Mouse (Mus musculus) kidney, adult 2 months (tissue): ENCODE data around the gene Shc1. TPM values are rescaled to one million over a fixed set of nuclear protein-coding genes. Genes with fewer than 3 reads are reported as not detected.

Experiments used
- DNase-seq: peaks from one replicate; pipeline ENCODE4 v3.0.0; 2021
- H3K27ac ChIP-seq: fragments of 200-500 bp; 2 replicates; pipeline ENCODE4 v1.5.1; 2012; ENCODE audit warnings: low read depth, low read length, control low read depth, inconsistent platforms; ENCODE audit not compliant: insufficient read depth
- H3K27me3 ChIP-seq: fragments of 200-500 bp; replicated peaks from 2 replicates; pipeline ENCODE4 v1.6.1; 2012; ENCODE audit warnings: mild to moderate bottlenecking, moderate library complexity, low read length, inconsistent platforms; ENCODE audit not compliant: control insufficient read depth, insufficient read depth
- H3K36me3 ChIP-seq: fragments of 200-500 bp; 2 replicates; pipeline ENCODE4 v1.6.1; 2012; ENCODE audit warnings: mild to moderate bottlenecking, moderate library complexity, low read length, inconsistent platforms; ENCODE audit not compliant: control insufficient read depth, insufficient read depth
- H3K4me1 ChIP-seq: fragments of 200-500 bp; 2 replicates; pipeline ENCODE4 v1.6.1; 2011; ENCODE audit warnings: low read length; ENCODE audit not compliant: control insufficient read depth, insufficient read depth
- H3K4me3 ChIP-seq: fragments of 200-500 bp; 2 replicates; pipeline ENCODE4 v1.5.1; 2011; ENCODE audit warnings: mild to moderate bottlenecking, low read depth, low read length, control low read depth; ENCODE audit not compliant: insufficient read depth
- CTCF ChIP-seq: fragments of 200-500 bp; conservative IDR thresholded peaks from 2 replicates; pipeline ENCODE4 v1.5.1; 2011; ENCODE audit warnings: low read depth, mild to moderate bottlenecking, control low read depth, low read length, moderate library complexity, mixed read lengths; ENCODE audit not compliant: insufficient read depth, insufficient read length
- POLR2A ChIP-seq: fragments of 200-500 bp; IDR thresholded peaks from one replicate; pipeline ENCODE4 v1.6.1; 2011; ENCODE audit warnings: low read depth, low read length, control low read depth
- WGBS: fragments of 180-500 bp; shearing (Covaris S2); methylation state at CpG from one replicate; pipeline ENCODE4 v1.1.7; 2018; 5-methylcytosine and 5-hydroxymethylcytosine counted together
- polyA plus RNA-seq: library from polyadenylated mRNA; depleted of rRNA; stranded (reverse); fragments of >200 nt; gene quantifications from 2 replicates; pipeline ENCODE4 v1.2.3, GENCODE M21; 2012

Gene Shc1
- polyA plus RNA-seq, 1 experiment, result 53.2 TPM

DNA sequence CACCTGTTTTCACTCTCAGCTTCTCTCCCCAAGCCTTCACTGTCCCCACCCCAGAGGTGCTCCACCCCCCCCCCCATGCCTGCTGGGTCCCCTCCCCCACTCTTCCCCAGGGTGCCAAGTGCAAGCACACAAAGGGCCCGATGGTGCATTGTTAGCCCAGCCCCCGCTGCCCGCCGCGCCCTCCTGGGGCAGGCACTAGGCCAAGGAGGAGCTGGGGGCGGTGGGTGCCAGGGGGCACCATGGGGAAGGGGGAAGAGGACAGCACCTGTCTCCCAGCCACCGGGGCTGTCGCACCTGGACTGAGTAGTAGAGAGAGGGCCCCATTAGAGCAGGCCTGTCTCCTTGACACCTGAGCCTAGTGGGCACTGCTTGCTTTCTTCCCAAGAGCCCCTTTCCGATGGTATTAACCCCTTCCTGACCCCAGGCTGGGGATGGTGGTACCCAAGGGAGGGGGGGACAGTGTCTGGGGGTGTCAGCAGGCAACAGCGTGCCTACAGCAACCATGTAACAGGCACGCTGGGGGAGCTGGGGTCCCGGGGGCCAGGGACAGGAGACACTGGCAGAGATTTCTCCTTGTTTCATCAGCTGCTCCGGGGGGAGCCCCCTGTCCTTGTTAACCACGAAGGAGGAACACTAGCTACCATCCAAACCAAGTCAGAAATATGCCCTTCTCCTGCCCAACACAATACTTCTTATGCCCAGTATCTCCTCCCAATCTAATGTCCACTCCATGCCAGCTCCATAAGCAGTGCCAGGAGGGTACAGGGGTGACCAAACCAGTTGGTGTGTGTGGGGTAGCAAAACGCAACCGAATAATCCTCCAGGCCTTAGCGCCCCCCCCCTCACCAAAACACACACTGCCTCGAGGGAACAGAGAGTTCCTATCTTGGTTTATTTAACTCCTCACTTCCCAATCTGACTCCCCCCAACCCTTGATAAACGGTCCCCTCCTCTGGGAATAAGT lies 27.3 kb upstream of the Shc1 start:
- Histone ChIP-seq H3K4me3 (peak overlapping the region; percentile 83), H3K27ac (peak overlapping the region; percentile 78), H3K36me3 (no peaks in the 10 kb centered on the region), H3K4me1 (peaks cover 35% of the 10 kb centered on the region), H3K27me3 (no peaks in the 10 kb centered on the region)
- TF ChIP-seq CTCF (no peak), POLR2A (no peak)
- peak; percentile 47 for DNase-seq
- 13% methylated on average over 19 of the region's 19 CpGs for WGBS

DNA sequence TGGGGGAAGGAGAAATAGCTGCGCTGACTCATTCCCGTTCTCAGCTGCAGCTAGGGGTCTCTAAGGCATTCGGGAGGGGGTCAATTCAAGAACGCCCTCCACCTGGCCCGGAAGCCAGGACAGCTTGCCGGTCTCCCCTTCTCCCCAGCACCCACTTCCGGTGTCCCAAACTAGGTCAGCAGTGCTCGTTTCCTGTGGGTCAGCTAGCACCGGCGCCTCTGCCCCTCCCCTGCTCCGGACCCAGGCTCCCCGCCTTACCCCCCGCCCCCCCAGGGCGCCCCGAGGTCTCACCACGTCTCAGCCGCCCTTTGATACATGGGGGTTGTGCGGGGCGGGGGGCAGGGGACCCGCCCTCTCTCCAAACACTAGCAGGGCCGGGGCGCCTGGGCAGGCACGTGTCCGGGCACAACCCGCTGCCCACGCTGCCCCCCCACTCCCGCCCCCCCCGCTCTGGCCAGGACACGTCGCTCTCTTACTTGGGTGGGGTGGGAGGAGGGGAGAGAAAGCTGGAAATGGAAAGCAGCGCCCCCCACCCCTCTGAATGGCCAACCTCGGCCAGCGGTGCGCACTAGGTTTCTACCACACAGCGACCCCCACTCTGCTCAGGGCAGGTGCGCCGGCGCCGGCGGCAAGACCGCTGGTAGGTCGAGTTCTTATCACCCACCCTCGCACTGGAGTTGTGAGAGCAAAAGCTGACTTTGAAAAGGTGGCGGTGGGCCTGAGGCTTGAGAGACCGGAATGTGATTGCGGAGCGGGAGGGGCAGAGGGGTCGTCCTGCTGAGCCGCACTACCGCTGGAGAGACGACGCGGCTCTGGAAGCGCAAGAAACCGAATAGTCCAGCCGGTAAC lies 26.4 kb upstream of the Shc1 start:
- Histone ChIP-seq H3K36me3 (no peaks in the 10 kb centered on the region), H3K27ac (peak overlapping the region; percentile 97), H3K4me3 (peak overlapping the region; percentile 83), H3K27me3 (no peaks in the 10 kb centered on the region), H3K4me1 (peaks cover 39% of the 10 kb centered on the region)
- 1% methylated on average over 50 of the region's 56 CpGs for WGBS
- TF ChIP-seq POLR2A, result no peak
- no peak for TF ChIP-seq CTCF
- peak; percentile 86 for DNase-seq

DNA sequence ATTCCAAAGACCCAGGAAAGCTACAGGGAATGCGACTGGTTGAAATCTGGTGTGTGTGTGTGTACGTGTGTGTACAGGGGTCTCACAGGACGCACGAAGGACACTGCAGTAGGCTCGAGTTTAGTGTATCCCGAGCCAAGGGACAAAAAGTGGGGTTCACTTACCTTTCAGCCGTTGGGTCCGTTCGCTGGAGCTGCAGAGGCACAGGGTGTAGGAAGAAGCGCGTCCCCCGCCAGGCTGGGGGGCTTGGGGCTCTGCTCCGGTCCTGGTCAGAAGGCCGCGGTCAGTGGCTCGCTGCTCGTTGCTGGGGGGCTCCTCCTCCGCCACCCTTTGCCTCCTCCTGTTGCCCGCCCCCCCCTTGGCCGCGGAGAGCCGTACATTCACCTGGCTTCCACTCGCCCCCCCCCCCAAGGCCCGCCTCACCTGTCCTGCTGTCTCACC lies 25.4 kb upstream of the Shc1 start:
- peak; percentile 65 for DNase-seq
- Histone ChIP-seq H3K4me1 (peaks cover 36% of the 10 kb centered on the region), H3K27me3 (no peaks in the 10 kb centered on the region), H3K4me3 (peak overlapping the region; percentile 83), H3K36me3 (no peaks in the 10 kb centered on the region), H3K27ac (peak overlapping the region; percentile 92)
- TF ChIP-seq CTCF (no peak), POLR2A (no peak)
- under 1% methylated on average over 18 of the region's 24 CpGs for WGBS

DNA sequence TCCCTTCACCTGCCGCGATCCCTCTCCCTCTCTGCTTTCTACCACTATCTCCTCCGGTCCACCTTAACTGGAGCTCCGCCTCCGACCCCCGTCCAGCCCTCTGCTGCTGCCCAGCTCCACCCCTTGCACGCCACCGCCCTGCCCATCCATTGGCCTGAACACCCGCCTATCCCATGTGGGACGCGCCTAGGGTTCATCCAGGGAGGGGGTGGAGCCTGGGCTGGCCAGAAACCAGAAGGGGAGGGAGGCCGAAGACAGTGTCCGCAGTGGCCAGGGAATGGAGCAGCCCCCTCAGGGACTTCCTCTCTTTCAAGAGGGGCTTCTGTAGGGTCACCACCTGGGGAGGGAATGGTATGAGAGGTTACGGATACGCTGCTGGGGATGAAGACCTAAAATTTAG lies 24.6 kb upstream of the Shc1 start:
- peak overlapping the region; percentile 97 for H3K27ac ChIP-seq
- H3K4me1 ChIP-seq, result peaks cover 29% of the 10 kb centered on the region
- no peaks in the 10 kb centered on the region for H3K27me3 ChIP-seq
- peak; percentile 99 for DNase-seq
- TF ChIP-seq POLR2A (peak; percentile 64), CTCF (no peak)
- WGBS, result under 1% methylated on average over 15 of the region's 15 CpGs
- peak overlapping the region; percentile 70 for H3K4me3 ChIP-seq
- H3K36me3 ChIP-seq, result no peaks in the 10 kb centered on the region

DNA sequence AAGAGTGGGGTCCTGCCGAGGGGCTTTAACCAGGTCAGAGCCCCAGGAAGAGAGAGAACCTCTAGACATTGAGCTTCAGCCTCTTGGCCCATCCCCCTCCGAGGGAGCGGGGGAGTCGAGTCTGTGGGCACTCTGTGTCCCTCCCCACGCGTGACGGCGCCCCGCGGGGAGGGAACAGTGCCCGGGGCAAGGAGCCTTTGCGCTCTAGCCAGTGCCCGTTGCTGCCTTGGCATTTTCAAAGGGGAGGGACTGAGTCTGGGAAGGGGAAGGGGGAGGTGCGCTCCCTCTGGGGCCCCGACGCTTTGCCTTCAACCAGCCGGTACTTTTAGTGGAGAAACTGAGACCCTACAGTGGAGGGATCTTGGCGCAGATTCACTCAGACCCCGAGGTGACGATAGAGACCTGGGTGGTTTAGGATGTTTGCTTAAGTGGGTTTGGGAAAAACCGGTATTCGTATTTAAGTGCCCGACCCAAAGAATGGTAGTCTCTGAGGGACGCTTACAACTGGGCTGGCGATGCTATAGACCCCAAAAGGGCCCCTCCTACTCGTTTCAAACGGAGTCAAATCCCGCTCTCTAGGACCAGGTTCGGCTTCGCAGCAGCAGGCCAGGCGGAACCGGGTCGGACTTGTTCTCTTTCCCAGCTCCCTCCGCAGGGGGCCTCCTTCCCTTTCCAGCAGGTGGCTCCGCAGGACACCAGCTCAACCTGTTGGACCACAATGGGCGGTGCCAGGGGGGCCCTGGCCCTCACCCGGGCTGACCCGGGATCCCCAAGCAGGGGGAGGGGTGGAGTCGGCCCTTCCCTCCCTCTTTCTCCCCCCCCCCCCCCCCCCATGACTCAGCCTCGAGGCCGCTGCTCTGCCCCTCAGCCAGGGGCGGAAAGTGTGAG lies 24.0 kb upstream of the Shc1 start, which contains the start of gene Zbtb7b:
Zbtb7b (minus strand) TSS at position 771 of the 888 bp plus-strand sequence.
- DNase-seq, result peak; percentile 95
- Histone ChIP-seq H3K36me3 (no peaks in the 10 kb centered on the region), H3K4me3 (peak within 1 kb of the TSS; percentile 65), H3K27ac (peak within 1 kb of the TSS; percentile 97), H3K4me1 (peaks cover 24% of the 10 kb centered on the region), H3K27me3 (no peaks in the 10 kb centered on the region)
- WGBS, result under 1% methylated on average over 39 of the region's 42 CpGs
- TF ChIP-seq CTCF, result peak; percentile 34
- peak; percentile 22 for TF ChIP-seq POLR2A

DNA sequence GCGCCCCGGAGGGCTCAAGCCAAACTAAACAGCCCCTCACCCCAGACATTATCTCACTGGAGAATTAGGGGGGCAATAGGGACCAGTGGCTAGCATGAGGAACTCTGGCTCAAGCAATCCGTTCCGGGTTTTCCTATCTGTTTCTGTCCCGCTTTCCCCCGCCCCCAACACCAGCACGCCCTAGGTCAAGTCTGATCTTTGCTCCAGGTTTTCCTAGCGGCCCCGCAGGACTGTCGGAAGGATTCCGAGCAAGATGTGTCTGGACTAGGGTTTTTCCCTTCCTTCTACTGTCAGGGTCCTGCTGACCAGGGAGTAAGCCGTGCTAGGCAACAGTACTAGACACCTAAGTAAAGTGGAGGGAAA lies 23.4 kb upstream of the Shc1 start:
- Histone ChIP-seq H3K36me3 (no peaks in the 10 kb centered on the region), H3K27ac (peak overlapping the region; percentile 93), H3K4me1 (peaks cover 19% of the 10 kb centered on the region), H3K4me3 (peak overlapping the region; percentile 65), H3K27me3 (no peaks in the 10 kb centered on the region)
- peak; percentile 95 for DNase-seq
- 1% methylated on average over 10 of the region's 12 CpGs for WGBS
- TF ChIP-seq CTCF, result no peak
- peak; percentile 26 for TF ChIP-seq POLR2A
